Mouse (Mus musculus) MEL (cell line): ENCODE data around the gene Commd8.
"Not testable (repeated sequence)": the region's sequence is repeated elsewhere in the genome, so short reads cannot be mapped to it uniquely, and the experiment has no call there.

ENCODE experiments used
- E2F4 ChIP-seq: IDR thresholded peaks from 2 replicates; pipeline ENCODE4 v1.6.1; 2011; ENCODE audit warnings: low read depth, low read length, improper control_type of control experiment, borderline replicate concordance
- EP300 ChIP-seq, 2 experiments: IDR thresholded peaks; 2 replicates each; pipeline ENCODE4 v1.6.1; 2011; ENCODE audit warnings: improper control_type of control experiment in 2 of 2, low read length in 2 of 2, low read depth in 1 of 2, mild to moderate bottlenecking in 1 of 2
- ETS1 ChIP-seq: IDR thresholded peaks from 2 replicates; pipeline ENCODE4 v1.6.1; 2012; ENCODE audit warnings: low read depth, mild to moderate bottlenecking, inconsistent platforms, low read length, improper control_type of control experiment, moderate library complexity
- JUND ChIP-seq: IDR thresholded peaks from 2 replicates; pipeline ENCODE4 v1.6.1; 2011; ENCODE audit warnings: low read depth, mild to moderate bottlenecking, improper control_type of control experiment, low read length
- MAFK ChIP-seq: IDR thresholded peaks from 2 replicates; pipeline ENCODE4 v1.6.1; 2011; ENCODE audit warnings: low read depth, mild to moderate bottlenecking, low read length, improper control_type of control experiment, borderline replicate concordance
- MAZ ChIP-seq: IDR thresholded peaks from 2 replicates; pipeline ENCODE4 v1.6.1; 2012; ENCODE audit warnings: low read depth, mild to moderate bottlenecking, inconsistent platforms, low read length, improper control_type of control experiment
- RCOR1 ChIP-seq: IDR thresholded peaks from 2 replicates; pipeline ENCODE4 v1.6.1; 2012; ENCODE audit warnings: low read depth, mild to moderate bottlenecking, inconsistent platforms, low read length, improper control_type of control experiment
- SMC3 ChIP-seq: IDR thresholded peaks from 2 replicates; pipeline ENCODE4 v1.6.1; 2011; ENCODE audit warnings: low read depth, low read length, improper control_type of control experiment
- TCF12 ChIP-seq: IDR thresholded peaks from 2 replicates; pipeline ENCODE4 v1.6.1; 2014; ENCODE audit warnings: low read depth, mild to moderate bottlenecking, inconsistent platforms, low read length, improper control_type of control experiment, moderate library complexity
- USF1 ChIP-seq: IDR thresholded peaks from 2 replicates; pipeline ENCODE4 v1.6.1; 2014; ENCODE audit warnings: low read depth, mild to moderate bottlenecking, inconsistent platforms, low read length, improper control_type of control experiment, moderate library complexity

- 0 out of 2 replicates have a peak, but pooled peaks have one; percentile 6 for TF ChIP-seq SMC3
- not testable (repeated sequence) for TF ChIP-seq RCOR1; ETS1; E2F4; TCF12; USF1; MAFK; JUND; EP300 (IDR thresholded peaks at IDR 0.05; ENCODE audit: low read depth in 1 of 2, low read length in 2 of 2); MAZ
Measured at GRCm38 (mm10) chr5:72155686-72156085, 12.3 kb downstream of the Commd8 start.
